Mouse (Mus musculus) CD4-positive helper T cell, adult 2 months (primary cell): ENCODE measurements at regions not wholly inside any gene's neighbourhood (a gene's known extent, or its start where the extent isn't known, plus 50 kb on each side); places are given as distances from the start of the nearest gene placed in this dataset.
"Not testable (repeated sequence)": the region's sequence is repeated elsewhere in the genome, so short reads cannot be mapped to it uniquely, and the experiment has no call there.

Source experiments
- DNase-seq: peaks from one replicate; pipeline ENCODE4 v3.0.0-alpha.2; 2012; ENCODE audit warnings: low read depth, missing footprints, low spot score

DNA sequence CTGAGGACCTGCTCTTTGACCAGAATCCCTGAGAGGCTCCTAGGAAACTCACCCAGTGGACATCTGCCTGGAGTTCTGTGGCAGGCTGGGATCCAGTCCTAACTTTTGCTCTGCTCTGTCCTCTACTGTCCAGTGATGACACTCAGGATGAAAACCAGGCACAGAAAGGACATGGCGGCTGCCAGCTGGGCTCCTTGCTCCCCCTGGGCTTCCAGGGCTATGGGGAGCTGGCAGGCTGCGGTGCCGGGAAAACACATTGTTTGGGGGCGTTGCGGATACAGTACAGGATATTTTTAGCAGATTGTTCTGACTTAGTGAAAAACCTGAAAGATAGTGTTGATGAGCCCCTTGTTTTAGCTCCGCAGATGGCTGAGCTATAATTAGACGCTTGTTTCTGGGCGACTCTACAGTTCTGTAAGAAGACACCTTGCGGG is 94.2 kb upstream of the Klf13 start:
- DNase-seq, result no peak

- no peak for DNase-seq
These were observed 91.9 kb upstream of the Klf13 start for GRCm38 (mm10) chr7:64030650-64031049.

- DNase-seq, result no peak
These were observed 88.4 kb upstream of the Klf13 start for GRCm38 (mm10) chr7:64027100-64027499.

DNA sequence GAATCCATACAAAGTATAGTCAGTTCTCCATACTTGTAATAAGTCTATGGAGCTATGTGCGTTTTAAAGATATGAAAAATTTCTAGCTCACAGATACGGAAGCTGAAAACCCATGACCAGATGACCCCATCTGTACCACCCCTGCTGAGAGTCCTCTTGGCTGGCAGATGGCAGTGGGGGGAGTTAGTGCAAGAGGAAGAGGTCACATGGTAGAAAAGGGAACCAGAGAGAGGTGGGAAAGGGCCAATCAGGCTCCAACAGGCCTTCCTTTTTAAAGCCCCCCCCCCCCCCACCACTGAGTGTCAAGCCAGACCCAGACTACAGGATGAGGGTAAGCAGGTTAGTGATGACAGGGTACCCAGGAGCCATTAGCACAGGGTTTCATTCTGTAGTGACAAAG is 86.4 kb upstream of the Klf13 start:
- DNase-seq, result no peak

DNA sequence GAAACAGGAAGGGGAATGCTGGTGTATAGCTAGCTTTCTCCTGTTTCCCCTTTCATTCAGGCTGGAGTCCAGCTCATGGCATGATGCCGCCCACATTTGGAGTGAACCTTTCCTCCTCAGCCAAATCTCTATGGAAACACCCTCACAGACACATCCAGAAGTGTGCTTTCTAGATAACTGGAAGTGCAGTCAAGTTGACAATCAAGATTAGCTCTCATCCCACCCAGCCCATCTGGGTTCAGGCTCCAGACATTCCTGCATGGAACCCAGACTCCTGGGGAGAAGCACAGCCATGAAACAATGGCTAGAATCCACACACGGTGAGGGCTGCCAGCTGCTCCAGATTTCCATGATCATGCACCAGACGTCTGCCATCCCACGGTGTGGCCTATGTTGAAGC is 85.5 kb upstream of the Klf13 start:
- no peak for DNase-seq

- peak; percentile 40 for DNase-seq
These were observed 84.2 kb upstream of the Klf13 start for GRCm38 (mm10) chr7:64022711-64023468.

GRCm38 (mm10) chr7:64021241-64022108 is 82.8 kb upstream of the Klf13 start:
- DNase-seq, result no peak

DNA sequence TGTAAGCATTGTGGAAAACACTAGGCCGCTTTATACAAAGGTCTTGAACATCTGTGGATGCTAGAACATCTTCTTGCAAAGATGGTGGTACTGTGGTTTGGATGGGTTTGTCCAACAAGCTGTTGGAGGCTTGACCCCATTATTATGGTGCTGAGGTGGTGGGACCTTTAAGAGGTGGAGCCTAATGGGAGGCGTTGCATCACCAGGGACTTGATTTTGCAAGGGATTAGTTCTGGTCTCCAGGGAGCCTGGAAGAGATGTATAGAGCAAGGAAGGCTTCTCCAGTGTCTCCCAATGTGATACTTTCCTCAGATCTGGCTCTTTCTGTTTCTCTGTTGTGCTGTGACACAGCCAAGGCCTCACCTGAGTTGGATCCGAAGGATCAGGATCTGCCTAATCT is 79.4 kb upstream of the Klf13 start:
- no peak for DNase-seq

DNA sequence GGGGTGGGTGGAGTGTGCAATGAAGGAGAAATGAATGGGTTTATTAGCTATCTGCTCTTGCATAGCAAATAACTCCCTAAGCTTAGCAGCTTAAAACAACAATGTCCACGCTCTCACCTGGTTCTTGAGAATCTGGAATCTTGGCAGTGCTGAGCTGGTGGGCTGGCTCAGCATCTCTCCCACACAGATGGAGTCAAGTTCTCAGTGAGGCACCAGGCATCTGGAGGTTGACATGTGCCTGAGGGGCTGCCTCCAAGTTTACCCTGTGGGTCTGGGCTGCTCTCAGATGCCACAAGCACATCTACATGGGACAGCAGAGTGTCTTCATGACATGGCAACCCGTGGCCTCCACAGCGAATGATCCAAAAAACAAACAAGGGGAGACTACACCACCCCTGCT is 78.2 kb upstream of the Klf13 start:
- DNase-seq, result no peak

- DNase-seq, result not testable (repeated sequence)
These were observed 76.4 kb upstream of the Klf13 start for GRCm38 (mm10) chr7:64015136-64015535.

DNA sequence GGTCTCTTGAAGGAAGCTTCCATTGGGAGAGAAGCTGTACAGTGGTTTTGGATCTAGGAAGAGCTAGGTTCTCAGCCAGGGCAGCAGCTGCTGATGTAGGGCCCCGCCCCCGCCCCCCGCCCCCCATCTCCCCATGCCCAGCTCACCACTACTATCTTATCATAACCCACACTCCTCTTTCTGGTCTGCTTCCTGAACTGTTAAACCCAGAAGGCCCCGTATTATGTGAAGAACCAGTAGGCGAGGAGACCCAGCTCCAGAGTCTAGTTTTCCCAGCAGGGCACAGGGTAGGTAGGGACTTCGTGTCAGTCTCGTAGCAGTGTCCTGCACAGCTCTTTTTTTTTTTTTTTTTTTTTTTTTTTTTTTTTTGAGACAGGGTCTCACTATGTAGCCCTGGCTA is 75.5 kb upstream of the Klf13 start:
- no peak for DNase-seq

DNA sequence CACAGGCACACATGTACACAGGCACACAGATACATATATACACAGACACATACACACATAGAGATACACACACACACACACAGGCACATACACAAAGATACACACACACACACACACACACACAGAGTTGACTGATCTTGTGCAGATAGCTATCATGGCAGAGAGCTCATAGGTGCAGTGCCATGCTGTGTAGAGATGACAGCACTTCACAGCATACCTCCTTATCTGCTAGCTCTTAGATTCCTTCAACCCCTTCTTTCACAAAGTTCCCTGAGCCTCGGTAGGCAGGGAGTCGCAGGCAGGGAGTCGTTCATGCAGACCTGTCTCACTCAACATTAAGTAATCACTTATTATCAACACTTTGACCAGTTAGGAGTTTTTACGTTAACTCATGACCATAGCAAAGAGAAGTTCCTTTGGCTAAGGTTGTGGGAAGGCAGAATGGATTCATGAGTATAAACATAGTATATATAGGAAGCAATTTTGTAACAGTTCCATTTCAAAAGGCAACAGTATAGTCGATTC is 74.4 kb upstream of the Klf13 start:
- DNase-seq, result no peak

GRCm38 (mm10) chr7:64012268-64012601 is 73.5 kb upstream of the Klf13 start:
- no peak for DNase-seq

DNA sequence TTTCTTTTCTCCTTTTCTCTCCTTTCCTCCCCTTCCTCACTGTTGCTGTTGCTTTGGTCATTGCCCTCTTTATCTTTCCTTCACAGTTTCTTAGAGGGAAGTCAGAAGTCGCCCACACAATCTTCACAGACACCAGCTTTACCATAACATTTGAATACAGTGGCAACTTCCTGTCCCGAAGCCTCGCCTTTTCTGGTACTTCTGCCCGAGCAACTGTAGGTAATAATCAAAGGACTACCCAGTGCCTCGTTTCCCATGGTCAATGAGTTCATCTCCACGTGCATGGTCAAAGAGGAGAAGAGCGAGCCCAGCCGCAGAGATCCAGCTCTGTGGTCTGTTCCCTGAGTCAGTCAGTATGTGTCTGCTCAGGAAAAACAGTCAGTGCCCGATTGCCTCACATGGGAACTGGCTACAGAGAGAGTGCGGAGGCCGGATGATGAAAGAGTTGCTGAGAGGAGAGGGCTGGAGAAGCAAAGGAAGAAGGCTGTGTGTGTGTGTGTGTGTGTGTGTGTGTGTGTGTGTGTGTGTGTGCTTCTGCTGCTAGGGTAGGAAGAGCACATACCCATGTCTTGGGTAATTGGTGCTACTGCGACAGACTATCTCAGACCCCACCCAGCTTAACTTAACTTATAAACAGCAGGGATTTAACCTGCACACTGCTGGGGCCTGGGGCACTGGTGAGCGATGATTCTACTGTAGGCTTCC is 73.0 kb upstream of the Klf13 start:
- peak; percentile 90 for DNase-seq

DNA sequence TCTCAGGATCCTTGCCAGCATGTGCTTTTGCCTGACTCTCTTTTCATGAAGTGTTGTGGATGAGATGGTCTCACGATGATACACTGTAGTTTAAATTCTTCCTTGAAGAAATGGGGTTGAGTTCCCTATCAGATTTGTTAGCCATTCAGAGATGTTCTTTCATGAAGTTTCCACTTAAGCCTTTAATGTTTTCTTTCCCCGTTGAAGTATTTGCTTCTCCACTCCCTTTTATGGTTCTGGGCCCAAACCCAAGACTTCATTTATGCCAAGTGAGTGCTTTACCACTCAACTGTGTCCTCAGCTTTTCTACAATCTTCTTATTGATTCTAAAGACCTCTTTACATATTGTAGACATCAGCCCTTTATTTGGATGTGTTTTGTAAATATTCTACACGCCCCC is 71.9 kb upstream of the Klf13 start:
- no peak for DNase-seq

DNA sequence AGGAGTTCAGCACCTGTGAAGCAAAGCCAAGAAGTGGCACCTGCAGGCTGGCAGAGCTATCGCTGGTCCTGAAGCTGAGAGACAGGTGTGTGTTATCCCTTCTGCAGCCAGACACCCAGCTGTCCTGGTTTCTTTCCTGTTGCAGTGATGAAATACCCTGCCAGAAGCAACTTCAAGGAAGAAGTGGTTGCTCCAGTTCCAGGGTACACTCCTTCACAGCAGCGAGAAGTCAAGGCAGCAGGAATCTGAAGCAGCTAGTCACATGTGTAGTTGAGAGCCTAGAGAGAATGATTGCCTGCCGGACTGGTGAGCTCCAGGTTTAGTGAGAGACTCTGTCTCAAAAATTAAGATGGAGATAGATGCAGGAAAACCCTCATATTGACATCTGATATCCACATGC is 69.1 kb upstream of the Klf13 start:
- DNase-seq, result no peak

DNA sequence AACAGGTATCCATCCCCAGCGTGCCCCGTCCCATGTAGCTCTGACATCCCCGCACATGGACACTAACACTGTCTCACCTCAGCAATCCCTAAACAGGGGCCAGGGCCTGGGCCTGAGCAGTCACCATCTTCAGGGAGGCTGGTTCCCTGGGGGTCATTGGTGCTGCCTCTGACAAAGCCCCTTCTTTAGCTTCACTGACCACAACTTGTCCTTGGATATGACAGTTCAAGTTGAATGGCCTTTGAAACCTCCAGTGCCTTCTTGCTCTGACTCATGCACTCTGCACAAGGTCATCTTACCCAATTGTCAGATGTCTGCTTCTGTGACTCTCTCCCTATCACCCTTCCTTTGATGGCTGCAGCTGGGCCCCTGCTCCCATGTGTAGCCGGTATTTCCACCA is 68.2 kb upstream of the Klf13 start:
- DNase-seq, result no peak

GRCm38 (mm10) chr7:64005765-64006164 is 67.0 kb upstream of the Klf13 start:
- no peak for DNase-seq

- no peak for DNase-seq
These were observed 65.2 kb upstream of the Klf13 start for GRCm38 (mm10) chr7:64003904-64004303.

DNA sequence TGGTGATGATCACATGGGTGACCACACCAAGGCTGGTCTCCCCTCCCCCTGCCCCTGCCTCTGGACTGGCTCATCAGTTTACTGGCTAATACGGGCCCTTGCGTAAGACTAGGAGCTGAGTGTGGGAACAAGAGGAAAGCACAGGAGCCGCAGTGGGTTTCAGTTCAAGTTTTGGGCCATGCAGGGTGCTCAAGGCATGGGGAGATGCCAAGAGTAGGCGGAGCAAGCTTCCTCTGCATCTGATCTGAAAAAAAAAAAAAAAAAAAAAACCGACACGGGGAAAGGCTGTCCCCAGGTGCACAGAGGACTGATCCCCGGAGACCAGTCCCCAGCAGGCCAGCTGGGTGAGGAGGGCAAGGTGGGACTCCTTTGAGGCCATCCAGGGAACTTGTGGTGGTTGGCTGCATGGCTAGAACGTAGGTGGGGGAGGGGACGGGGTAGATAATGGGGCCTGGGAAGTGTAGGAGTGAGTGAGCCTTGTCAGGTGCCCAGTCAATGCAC is 62.9 kb upstream of the Klf13 start:
- peak; percentile 63 for DNase-seq

DNA sequence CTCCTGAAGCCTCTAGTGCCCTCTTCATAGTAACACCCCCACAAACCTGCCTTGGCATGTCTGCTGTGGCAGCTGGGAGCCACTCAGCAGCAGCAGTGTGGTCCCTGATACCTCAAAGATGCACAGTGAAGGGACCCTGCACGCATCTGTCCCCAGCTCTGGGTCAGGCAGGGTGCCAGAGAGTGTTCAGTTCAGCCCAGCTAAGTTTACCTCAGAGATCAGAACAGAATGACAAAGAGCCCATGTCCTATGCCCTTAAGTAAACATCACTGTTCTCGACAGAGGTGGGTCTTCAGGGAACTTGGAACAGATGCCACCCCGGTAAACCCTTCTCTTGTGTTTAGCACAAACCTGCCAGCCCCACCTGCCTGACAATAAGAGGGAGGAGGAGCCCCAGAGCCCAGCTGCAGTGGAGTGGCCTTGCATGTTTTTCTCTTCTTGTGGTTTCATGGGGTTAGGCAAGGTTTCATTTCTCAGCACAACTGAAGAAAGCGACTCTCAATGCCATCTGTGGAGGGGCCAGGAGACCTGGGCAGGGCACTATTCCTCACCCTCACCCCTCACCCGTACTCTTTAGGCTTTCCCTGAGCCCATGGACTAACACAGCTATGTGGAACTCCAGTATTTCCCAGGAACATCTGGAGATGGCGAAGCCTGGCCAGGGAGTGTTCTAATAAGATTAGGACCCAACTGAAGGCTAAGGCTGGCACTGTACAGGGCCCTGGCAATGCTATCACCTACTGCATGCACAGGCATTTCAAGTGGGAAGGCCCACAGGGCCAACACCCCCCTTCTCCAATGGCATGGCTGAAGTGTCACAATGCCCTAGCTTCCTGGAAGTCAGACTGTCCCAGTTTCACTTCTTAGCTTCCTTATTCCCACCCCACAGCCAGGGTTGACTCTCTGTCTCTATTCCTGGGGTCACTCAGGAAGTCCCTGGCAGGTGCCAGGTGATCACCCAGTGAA is 60.6 kb upstream of the Klf13 start:
- peak; percentile 78 for DNase-seq
